Mouse (Mus musculus) cerebral cortex, adult 2 months (tissue): ENCODE results near the gene Iqsec1.

Experiments used
- WGBS: fragments of 180-500 bp; shearing (Covaris S2); methylation state at CpG from one replicate; pipeline ENCODE4 v1.1.7; 2018; 5-methylcytosine and 5-hydroxymethylcytosine counted together

Gene Iqsec1

DNA sequence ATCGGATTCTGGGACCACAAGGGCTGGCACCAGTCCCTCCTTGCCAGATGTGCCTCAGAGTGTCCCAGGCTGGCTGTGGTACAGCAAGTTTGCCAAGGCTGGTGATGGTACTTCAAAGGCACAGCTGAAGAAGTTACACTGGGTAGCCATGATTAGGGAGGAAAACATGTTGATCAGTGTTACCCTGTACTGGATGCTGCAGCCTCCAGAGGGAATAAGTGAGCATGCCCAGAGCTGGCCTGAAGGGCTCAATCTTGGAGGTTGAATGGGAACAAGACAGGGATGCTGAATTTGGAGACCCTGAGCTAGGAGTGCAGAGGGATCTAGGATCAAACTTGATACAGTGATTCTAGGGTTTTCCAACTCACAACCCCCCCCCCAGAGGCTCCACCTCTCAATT lies 175.0 kb downstream of the Iqsec1 start:
- 71% methylated on average over 1 of the region's 1 CpGs for WGBS

GRCm38 (mm10) chr6:90812584-90812983 lies 175.9 kb downstream of the Iqsec1 start:
- 51% methylated on average over 8 of the region's 8 CpGs for WGBS

GRCm38 (mm10) chr6:90812072-90812471 lies 176.4 kb downstream of the Iqsec1 start:
- 42% methylated on average over 3 of the region's 3 CpGs for WGBS

GRCm38 (mm10) chr6:90810576-90810975 lies 177.9 kb downstream of the Iqsec1 start:
- 19% methylated on average over 1 of the region's 1 CpGs for WGBS

GRCm38 (mm10) chr6:90809960-90810362 lies 178.5 kb downstream of the Iqsec1 start:
- WGBS = 6% methylated on average over 22 of the region's 22 CpGs

DNA sequence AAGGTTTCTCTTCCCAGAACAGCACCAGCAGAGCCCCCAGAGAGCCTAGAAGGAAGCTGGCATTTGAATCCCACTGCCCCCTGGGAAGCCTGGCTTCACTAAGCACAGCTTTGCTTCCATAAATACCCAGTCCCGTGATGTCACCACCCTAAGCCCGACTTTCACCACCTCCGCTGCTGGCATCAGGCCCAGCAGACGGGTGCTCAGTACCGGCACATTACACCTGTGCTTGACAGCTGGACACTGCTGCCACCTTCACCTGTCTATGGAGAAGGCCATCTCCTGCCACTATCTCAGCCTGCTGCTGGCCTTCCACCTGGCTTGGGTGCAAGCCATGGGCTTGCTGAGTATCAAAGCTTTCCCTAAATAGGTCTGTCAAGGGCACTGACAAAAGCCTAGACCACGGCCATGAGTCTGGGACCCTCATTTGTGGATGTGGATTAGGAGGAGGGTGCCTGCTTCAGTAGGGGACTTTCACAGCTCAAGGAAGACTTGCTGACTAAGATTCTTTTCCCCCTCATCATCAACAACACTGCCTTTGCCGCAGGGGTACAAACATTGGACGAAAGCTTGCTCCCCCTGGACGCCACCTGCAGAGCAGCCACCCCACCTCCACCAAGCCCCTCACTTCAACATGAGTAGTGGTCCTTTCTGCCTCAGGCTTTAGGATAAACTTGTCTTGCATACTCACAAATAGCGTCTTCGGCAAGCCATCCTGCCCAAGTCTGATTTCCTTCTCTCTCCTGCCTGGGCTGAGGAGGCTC lies 179.2 kb downstream of the Iqsec1 start:
- 37% methylated on average over 11 of the region's 11 CpGs for WGBS

GRCm38 (mm10) chr6:90808544-90808943 lies 179.9 kb downstream of the Iqsec1 start:
- WGBS = 41% methylated on average over 5 of the region's 5 CpGs

- 40% methylated on average over 3 of the region's 3 CpGs for WGBS
Measured at GRCm38 (mm10) chr6:90808134-90808533, 180.4 kb downstream of the Iqsec1 start.

DNA sequence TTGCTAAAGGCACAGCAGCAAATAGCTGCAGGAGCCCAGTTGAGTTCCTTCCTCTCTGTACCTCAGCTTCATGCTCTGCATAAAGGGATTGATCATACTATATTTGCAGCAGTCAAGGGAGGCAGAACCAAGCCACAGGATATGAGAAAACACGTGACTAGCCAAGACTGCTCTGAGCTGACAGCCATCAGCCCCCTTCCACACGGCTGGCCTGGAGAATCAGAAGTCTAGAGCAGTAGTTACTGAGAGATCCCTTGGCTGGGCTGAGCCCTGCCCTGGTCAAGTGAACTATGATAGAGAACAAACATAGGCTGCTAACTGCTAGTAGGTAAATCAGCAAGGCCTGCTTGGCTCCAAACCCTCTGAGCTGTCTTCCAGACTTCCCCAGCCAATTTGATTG lies 180.9 kb downstream of the Iqsec1 start:
- WGBS = 26% methylated on average over 2 of the region's 2 CpGs

- WGBS = 78% methylated on average over 1 of the region's 1 CpGs
Measured at GRCm38 (mm10) chr6:90806743-90807142, 181.7 kb downstream of the Iqsec1 start.

DNA sequence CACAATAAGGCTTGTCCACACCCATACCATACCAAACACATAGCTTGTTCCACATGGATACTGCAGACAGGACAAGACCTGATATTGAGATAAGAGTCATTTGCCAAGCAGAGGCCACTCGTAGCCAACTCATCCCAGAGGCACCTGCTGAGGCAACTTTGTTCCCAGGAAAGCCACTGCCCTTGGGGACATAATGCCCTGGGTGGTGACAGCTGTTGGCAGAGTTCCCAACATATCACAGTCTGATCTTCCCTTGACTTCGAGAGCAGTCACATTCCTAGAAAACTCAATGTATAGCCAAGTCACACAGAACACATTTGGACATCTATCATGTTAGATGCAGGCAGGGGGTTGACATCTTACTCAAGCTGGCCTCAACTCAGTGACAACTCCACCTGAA lies 183.4 kb downstream of the Iqsec1 start:
- WGBS = 44% methylated on average over 2 of the region's 2 CpGs

GRCm38 (mm10) chr6:90802604-90803003 lies 185.9 kb downstream of the Iqsec1 start:
- 36% methylated on average over 8 of the region's 8 CpGs for WGBS

DNA sequence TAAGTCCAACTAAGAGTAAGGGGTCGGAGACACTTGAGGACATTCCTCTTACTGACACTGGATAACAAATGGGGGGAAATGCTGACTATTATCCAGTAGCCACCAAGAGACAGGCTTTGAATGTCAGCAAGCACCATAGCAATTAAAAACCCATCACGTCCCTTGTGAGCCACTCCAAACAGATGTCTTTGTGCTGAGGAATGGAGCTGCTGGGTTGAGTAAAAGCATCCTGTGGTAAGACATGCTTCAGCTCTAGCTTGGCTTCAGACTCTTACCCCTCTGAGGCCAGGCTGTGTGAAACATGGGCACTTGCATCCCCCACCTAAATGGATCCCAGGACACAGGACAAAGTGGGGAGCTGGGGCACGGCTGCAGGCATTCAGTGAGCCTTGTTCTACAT lies 186.4 kb downstream of the Iqsec1 start:
- WGBS = 56% methylated on average over 3 of the region's 3 CpGs

DNA sequence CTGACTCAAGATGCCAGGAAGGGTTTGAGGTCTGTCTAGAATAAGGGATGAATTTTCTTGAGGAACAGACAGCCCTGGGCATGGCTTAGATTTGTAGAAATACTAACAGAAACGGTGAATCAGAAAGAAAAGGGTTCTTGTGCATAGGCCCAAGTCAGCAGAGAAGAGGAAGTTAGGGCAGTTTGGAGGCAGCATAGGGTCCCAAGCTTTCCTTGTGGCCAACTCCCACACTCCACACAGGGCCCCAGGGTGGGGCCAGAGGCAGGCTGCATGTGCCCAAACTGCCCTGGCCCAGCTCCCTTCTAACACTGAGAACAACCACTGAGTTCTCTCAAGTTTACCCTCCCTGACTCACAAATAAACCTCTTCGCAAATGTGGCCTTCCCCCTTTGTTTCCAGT lies 187.7 kb downstream of the Iqsec1 start:
- 83% methylated on average over 2 of the region's 2 CpGs for WGBS

GRCm38 (mm10) chr6:90799116-90799515 lies 189.4 kb downstream of the Iqsec1 start:
- WGBS = 67% methylated on average over 1 of the region's 1 CpGs

- 94% methylated on average over 2 of the region's 2 CpGs for WGBS
Measured at GRCm38 (mm10) chr6:90796902-90797596, 191.4 kb downstream of the Iqsec1 start.

GRCm38 (mm10) chr6:90789520-90789919 lies 199.0 kb downstream of the Iqsec1 start:
- 76% methylated on average over 5 of the region's 5 CpGs for WGBS

DNA sequence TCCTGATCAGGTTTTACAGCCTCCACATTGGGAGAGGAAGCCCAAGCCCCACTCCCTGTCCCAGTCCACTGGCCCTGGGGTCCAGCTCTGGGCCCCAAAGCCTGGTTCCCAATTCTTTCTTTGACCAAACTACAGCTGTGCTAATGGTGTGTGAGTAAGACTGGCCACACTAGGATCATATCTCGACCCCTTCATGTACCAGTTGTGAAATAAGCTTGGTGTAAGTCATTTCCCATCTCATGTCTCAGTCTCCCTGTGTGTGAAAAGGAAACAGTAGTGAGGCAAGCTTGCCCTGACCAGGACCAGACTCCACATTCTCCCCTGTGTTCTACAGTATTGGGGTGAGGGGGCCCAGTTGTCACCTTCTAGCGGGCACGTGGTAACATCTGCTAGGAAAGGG lies 200.9 kb downstream of the Iqsec1 start:
- 95% methylated on average over 3 of the region's 3 CpGs for WGBS

- 42% methylated on average over 6 of the region's 6 CpGs for WGBS
Measured at GRCm38 (mm10) chr6:90787036-90787435, 201.4 kb downstream of the Iqsec1 start.

GRCm38 (mm10) chr6:90786589-90786988 lies 201.9 kb downstream of the Iqsec1 start:
- 31% methylated on average over 3 of the region's 3 CpGs for WGBS

DNA sequence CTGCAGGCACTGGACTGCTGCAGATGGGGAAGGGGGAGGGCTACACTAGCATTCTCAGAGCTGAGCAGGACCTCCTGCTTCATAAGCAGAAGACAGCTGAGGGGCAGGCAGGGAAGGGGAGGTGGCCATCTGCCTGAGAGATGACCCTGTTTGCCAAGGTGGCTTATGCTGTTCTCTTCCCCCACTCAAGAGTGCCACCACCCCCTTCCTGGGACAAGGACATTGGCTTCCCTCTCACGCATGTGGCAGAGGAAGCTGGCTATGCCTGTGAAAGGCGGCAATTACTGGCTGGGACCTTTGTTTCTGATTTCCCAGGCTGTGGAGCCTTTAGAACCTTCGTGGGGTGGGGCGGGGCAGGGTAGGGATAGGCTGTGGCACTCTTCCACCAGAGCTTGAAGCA lies 204.5 kb downstream of the Iqsec1 start:
- 40% methylated on average over 4 of the region's 4 CpGs for WGBS

- 29% methylated on average over 19 of the region's 19 CpGs for WGBS
Measured at GRCm38 (mm10) chr6:90781921-90782770, 206.3 kb downstream of the Iqsec1 start.
